Mouse (Mus musculus): ENCODE data around the gene Myl3. TPM values are rescaled to one million over a fixed set of nuclear protein-coding genes. Genes with fewer than 3 reads are reported as not detected.

The Myl3 gene
- polyA plus RNA-seq, 1 experiment from 2014 or later, result 0.72 TPM

DNA sequence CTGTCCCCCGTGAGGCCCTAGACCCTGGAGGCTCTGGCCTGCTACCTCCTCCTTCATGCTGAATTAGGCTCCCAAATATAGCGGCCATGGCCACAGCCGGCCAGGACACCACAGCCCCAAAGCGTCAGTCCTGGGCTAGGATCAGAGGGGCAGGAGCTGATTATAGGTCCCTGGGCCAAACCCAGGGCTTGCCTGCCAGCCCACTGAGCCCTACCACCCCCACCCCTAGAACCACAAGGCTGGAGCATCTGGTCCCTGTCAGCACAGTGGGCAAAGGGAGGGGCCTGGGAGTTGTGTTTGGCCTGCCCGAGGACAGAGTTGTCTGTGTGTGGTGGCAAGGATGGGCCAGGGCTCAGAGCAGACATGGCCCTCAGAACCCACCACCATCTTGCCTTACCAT, 16.2 kb downstream of the Myl3 start:
- Histone ChIP-seq H3K27ac (ENCODE audit: low read length) (no peak overlapping the region), H3K4me3 (ENCODE audit: low read depth, low read length) (no peak overlapping the region), H3K9me3 (ENCODE audit: control insufficient read depth, low read depth, low read length) (no peaks in the 10 kb centered on the region), H3K27me3 (ENCODE audit: control insufficient read depth, insufficient read depth, low read length) (no peaks in the 10 kb centered on the region), H3K36me3 (ENCODE audit: control insufficient read depth, insufficient read depth, low read length) (no peaks in the 10 kb centered on the region), H3K4me1 (ENCODE audit: control insufficient read depth, insufficient read depth, low read length) (no peaks in the 10 kb centered on the region), H3K4me2 (replicated peaks; ENCODE audit: low read depth, low read length) (no peak overlapping the region), H3K9ac (replicated peaks; ENCODE audit: low read depth, low read length) (no peak overlapping the region)
- no peak for ATAC-seq (ENCODE audit: insufficient number of reproducible peaks, insufficient read depth, low FRiP score, low read depth)
- 84% methylated on average over 5 of the region's 5 CpGs for WGBS

- no peak overlapping the region for H3K9ac ChIP-seq (replicated peaks; ENCODE audit: low read depth, low read length)
- H3K27ac ChIP-seq (ENCODE audit: low read length), result no peak overlapping the region
- H3K9me3 ChIP-seq (ENCODE audit: control insufficient read depth, low read depth, low read length), result no peaks in the 10 kb centered on the region
- H3K36me3 ChIP-seq (ENCODE audit: control insufficient read depth, insufficient read depth, low read length), result no peaks in the 10 kb centered on the region
- no peak overlapping the region for H3K4me3 ChIP-seq (ENCODE audit: low read depth, low read length)
- 73% methylated on average over 8 of the region's 8 CpGs for WGBS
- no peaks in the 10 kb centered on the region for H3K4me1 ChIP-seq (ENCODE audit: control insufficient read depth, insufficient read depth, low read length)
- ATAC-seq (ENCODE audit: insufficient number of reproducible peaks, insufficient read depth, low FRiP score, low read depth), result no peak
- H3K27me3 ChIP-seq (ENCODE audit: control insufficient read depth, insufficient read depth, low read length), result no peaks in the 10 kb centered on the region
- H3K4me2 ChIP-seq (replicated peaks; ENCODE audit: low read depth, low read length), result no peak overlapping the region
Observed at GRCm38 (mm10) chr9:110758605-110759004, 16.9 kb downstream of the Myl3 start.

- WGBS, result 54% methylated on average over 2 of the region's 2 CpGs
- Histone ChIP-seq H3K4me2 (replicated peaks; ENCODE audit: low read depth, low read length) (no peak overlapping the region), H3K4me1 (ENCODE audit: control insufficient read depth, insufficient read depth, low read length) (no peaks in the 10 kb centered on the region), H3K4me3 (ENCODE audit: low read depth, low read length) (no peak overlapping the region), H3K27me3 (ENCODE audit: control insufficient read depth, insufficient read depth, low read length) (no peaks in the 10 kb centered on the region), H3K9ac (replicated peaks; ENCODE audit: low read depth, low read length) (no peak overlapping the region), H3K27ac (ENCODE audit: low read length) (no peak overlapping the region), H3K36me3 (ENCODE audit: control insufficient read depth, insufficient read depth, low read length) (no peaks in the 10 kb centered on the region), H3K9me3 (ENCODE audit: control insufficient read depth, low read depth, low read length) (no peaks in the 10 kb centered on the region)
- ATAC-seq (ENCODE audit: insufficient number of reproducible peaks, insufficient read depth, low FRiP score, low read depth), result no peak
Observed at GRCm38 (mm10) chr9:110759265-110759664, 17.6 kb downstream of the Myl3 start.

GRCm38 (mm10) chr9:110760886-110761285, 19.2 kb downstream of the Myl3 start:
- H3K9me3 ChIP-seq (ENCODE audit: control insufficient read depth, low read depth, low read length), result no peaks in the 10 kb centered on the region
- H3K4me1 ChIP-seq (ENCODE audit: control insufficient read depth, insufficient read depth, low read length), result no peaks in the 10 kb centered on the region
- no peaks in the 10 kb centered on the region for H3K36me3 ChIP-seq (ENCODE audit: control insufficient read depth, insufficient read depth, low read length)
- H3K9ac ChIP-seq (replicated peaks; ENCODE audit: low read depth, low read length), result no peak overlapping the region
- H3K27ac ChIP-seq (ENCODE audit: low read length), result no peak overlapping the region
- H3K4me2 ChIP-seq (replicated peaks; ENCODE audit: low read depth, low read length), result no peak overlapping the region
- no peak overlapping the region for H3K4me3 ChIP-seq (ENCODE audit: low read depth, low read length)
- no peak for ATAC-seq (ENCODE audit: insufficient number of reproducible peaks, insufficient read depth, low FRiP score, low read depth)
- H3K27me3 ChIP-seq (ENCODE audit: control insufficient read depth, insufficient read depth, low read length), result no peaks in the 10 kb centered on the region
- WGBS, result 82% methylated on average over 8 of the region's 8 CpGs

DNA sequence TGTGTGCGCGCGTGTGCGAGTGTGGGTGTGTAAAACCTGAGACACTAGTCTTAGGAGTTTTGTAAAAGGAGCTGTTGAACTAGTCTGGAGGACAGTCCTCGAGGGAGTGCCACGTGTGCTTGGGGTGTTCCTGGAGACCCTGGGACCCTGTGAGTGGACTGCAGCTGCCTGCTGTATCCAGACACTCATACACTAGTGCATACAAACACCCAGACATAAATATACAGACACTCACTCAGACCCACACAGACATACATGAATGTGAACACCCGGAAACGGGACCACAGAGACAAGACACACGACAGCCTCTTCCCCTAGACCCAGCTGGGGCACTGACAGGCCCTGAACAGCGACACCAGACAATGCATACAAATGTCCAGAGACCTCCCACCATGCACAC, 21.1 kb downstream of the Myl3 start:
- no peaks in the 10 kb centered on the region for H3K36me3 ChIP-seq (ENCODE audit: control insufficient read depth, insufficient read depth, low read length)
- 74% methylated on average over 10 of the region's 10 CpGs for WGBS
- no peak for ATAC-seq (ENCODE audit: insufficient number of reproducible peaks, insufficient read depth, low FRiP score, low read depth)
- H3K4me1 ChIP-seq (ENCODE audit: control insufficient read depth, insufficient read depth, low read length), result no peaks in the 10 kb centered on the region
- no peak overlapping the region for H3K4me2 ChIP-seq (replicated peaks; ENCODE audit: low read depth, low read length)
- H3K27me3 ChIP-seq (ENCODE audit: control insufficient read depth, insufficient read depth, low read length), result no peaks in the 10 kb centered on the region
- no peaks in the 10 kb centered on the region for H3K9me3 ChIP-seq (ENCODE audit: control insufficient read depth, low read depth, low read length)
- H3K4me3 ChIP-seq (ENCODE audit: low read depth, low read length), result no peak overlapping the region
- no peak overlapping the region for H3K9ac ChIP-seq (replicated peaks; ENCODE audit: low read depth, low read length)
- H3K27ac ChIP-seq (ENCODE audit: low read length), result no peak overlapping the region

GRCm38 (mm10) chr9:110763405-110763804, 21.7 kb downstream of the Myl3 start:
- Histone ChIP-seq H3K4me3 (ENCODE audit: low read depth, low read length) (no peak overlapping the region), H3K4me1 (ENCODE audit: control insufficient read depth, insufficient read depth, low read length) (no peaks in the 10 kb centered on the region), H3K9me3 (ENCODE audit: control insufficient read depth, low read depth, low read length) (no peaks in the 10 kb centered on the region), H3K36me3 (ENCODE audit: control insufficient read depth, insufficient read depth, low read length) (no peaks in the 10 kb centered on the region), H3K27me3 (ENCODE audit: control insufficient read depth, insufficient read depth, low read length) (no peaks in the 10 kb centered on the region), H3K27ac (ENCODE audit: low read length) (no peak overlapping the region), H3K4me2 (replicated peaks; ENCODE audit: low read depth, low read length) (no peak overlapping the region), H3K9ac (replicated peaks; ENCODE audit: low read depth, low read length) (no peak overlapping the region)
- 61% methylated on average over 2 of the region's 2 CpGs for WGBS
- no peak for ATAC-seq (ENCODE audit: insufficient number of reproducible peaks, insufficient read depth, low FRiP score, low read depth)

DNA sequence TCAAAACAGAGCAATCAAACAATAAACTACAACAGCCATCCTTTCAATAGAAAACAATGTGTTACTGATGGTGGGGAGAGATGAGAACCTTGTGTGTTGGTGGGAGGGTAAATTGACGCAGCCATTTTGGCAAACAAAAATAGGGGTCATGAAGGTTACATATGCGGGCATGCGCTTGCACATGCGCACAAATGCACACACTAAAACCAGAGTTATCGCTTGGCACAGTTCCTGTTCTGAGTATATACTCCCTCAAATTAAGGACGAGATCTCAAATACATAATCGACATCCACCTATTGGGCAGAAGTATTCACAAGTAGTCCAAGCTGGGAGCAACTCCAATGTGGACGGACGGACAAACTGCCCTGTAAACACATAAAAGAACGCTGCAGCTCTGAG, 30.7 kb downstream of the Myl3 start:
- H3K4me2 ChIP-seq (replicated peaks; ENCODE audit: low read depth, low read length), result no peak overlapping the region
- H3K27me3 ChIP-seq (ENCODE audit: control insufficient read depth, insufficient read depth, low read length), result no peaks in the 10 kb centered on the region
- H3K27ac ChIP-seq (ENCODE audit: low read length), result no peak overlapping the region
- H3K9ac ChIP-seq (replicated peaks; ENCODE audit: low read depth, low read length), result no peak overlapping the region
- ATAC-seq (ENCODE audit: insufficient number of reproducible peaks, insufficient read depth, low FRiP score, low read depth), result no peak
- no peak overlapping the region for H3K4me3 ChIP-seq (ENCODE audit: low read depth, low read length)
- peaks cover 3% of the 10 kb centered on the region; the same call in 1 of the 2 replicates for H3K4me1 ChIP-seq (ENCODE audit: control insufficient read depth, insufficient read depth, low read length)
- 88% methylated on average over 10 of the region's 10 CpGs for WGBS
- H3K9me3 ChIP-seq (ENCODE audit: control insufficient read depth, low read depth, low read length), result no peaks in the 10 kb centered on the region
- no peaks in the 10 kb centered on the region for H3K36me3 ChIP-seq (ENCODE audit: control insufficient read depth, insufficient read depth, low read length)

GRCm38 (mm10) chr9:110774403-110775268, 33.0 kb downstream of the Myl3 start:
- no peaks in the 10 kb centered on the region for H3K9me3 ChIP-seq (ENCODE audit: control insufficient read depth, low read depth, low read length)
- H3K9ac ChIP-seq (replicated peaks; ENCODE audit: low read depth, low read length), result no peak overlapping the region
- peaks cover 3% of the 10 kb centered on the region; the same call in 1 of the 2 replicates for H3K4me1 ChIP-seq (ENCODE audit: control insufficient read depth, insufficient read depth, low read length)
- no peak overlapping the region for H3K27ac ChIP-seq (ENCODE audit: low read length)
- H3K4me2 ChIP-seq (replicated peaks; ENCODE audit: low read depth, low read length), result no peak overlapping the region
- 68% methylated on average over 15 of the region's 15 CpGs for WGBS
- H3K36me3 ChIP-seq (ENCODE audit: control insufficient read depth, insufficient read depth, low read length), result no peaks in the 10 kb centered on the region
- no peaks in the 10 kb centered on the region for H3K27me3 ChIP-seq (ENCODE audit: control insufficient read depth, insufficient read depth, low read length)
- no peak for ATAC-seq (ENCODE audit: insufficient number of reproducible peaks, insufficient read depth, low FRiP score, low read depth)
- no peak overlapping the region for H3K4me3 ChIP-seq (ENCODE audit: low read depth, low read length)
